Mouse (Mus musculus): ENCODE data around the gene Sars. TPM values are rescaled to one million over a fixed set of nuclear protein-coding genes. Genes with fewer than 3 reads are reported as not detected.
A peak's percentile ranks its signal among the peaks of the same experiment; 100 is the strongest.

The Sars gene
- polyA plus RNA-seq, 1 experiment from 2014 or later: 99.5 TPM

DNA sequence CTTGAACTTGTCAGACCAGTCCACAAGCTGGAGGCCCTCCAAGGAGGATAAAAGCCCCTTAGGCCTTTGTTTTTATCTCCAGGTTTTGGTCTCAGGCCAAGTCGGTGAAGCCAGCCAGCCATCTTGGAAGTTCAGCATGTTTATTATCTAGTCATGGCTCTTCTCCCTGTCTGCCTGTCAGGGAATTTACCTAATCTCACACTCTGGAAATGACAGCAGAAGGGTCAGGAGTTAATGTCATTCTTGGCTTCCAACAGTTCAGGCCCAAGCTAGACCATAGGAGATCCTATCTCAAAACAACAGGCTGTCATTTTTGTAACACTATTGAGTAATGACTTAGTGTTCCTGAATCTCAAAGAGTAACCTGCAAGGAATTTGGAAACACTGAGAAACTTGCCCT lies 9.2 kb upstream of the Sars start:
- H3K4me1 ChIP-seq (replicated peaks; ENCODE audit: control insufficient read depth, insufficient read depth): no peaks in the 10 kb centered on the region
- no peaks in the 10 kb centered on the region for H3K27me3 ChIP-seq (ENCODE audit: control insufficient read depth, insufficient read depth, low read length)
- DNase-seq (ENCODE audit: low spot score) (no peak), ATAC-seq (ENCODE audit: low FRiP score, low TSS enrichment) (no peak)
- 71% methylated on average over 1 of the region's 1 CpGs for WGBS
- no peaks in the 10 kb centered on the region for H3K9me3 ChIP-seq (ENCODE audit: control insufficient read depth, low read length)
- TF ChIP-seq EP300 (optimal IDR thresholded peaks at IDR 0.05) (no peak), CTCF (IDR thresholded peaks at IDR 0.05; ENCODE audit: low read depth) (no peak)
- no peaks in the 10 kb centered on the region for H3K36me3 ChIP-seq (ENCODE audit: control insufficient read depth, insufficient read depth, low read length)
- no peak overlapping the region for H3K4me2 ChIP-seq (replicated peaks; ENCODE audit: low read depth)
- H3K9ac ChIP-seq (ENCODE audit: low read length): no peak overlapping the region
- no peak overlapping the region for H3K4me3 ChIP-seq (ENCODE audit: low read depth, low read length)
- no peak overlapping the region for H3K27ac ChIP-seq (replicated peaks)

- Histone ChIP-seq H3K27ac (replicated peaks) (no peak overlapping the region), H3K4me1 (replicated peaks; ENCODE audit: control insufficient read depth, insufficient read depth) (no peaks in the 10 kb centered on the region), H3K4me2 (replicated peaks; ENCODE audit: low read depth) (no peak overlapping the region), H3K36me3 (ENCODE audit: control insufficient read depth, insufficient read depth, low read length) (no peaks in the 10 kb centered on the region), H3K9me3 (ENCODE audit: control insufficient read depth, low read length) (no peaks in the 10 kb centered on the region), H3K27me3 (ENCODE audit: control insufficient read depth, insufficient read depth, low read length) (no peaks in the 10 kb centered on the region), H3K4me3 (ENCODE audit: low read depth, low read length) (no peak overlapping the region), H3K9ac (ENCODE audit: low read length) (no peak overlapping the region)
- DNase-seq (ENCODE audit: low spot score): no peak
- TF ChIP-seq CTCF (IDR thresholded peaks at IDR 0.05; ENCODE audit: low read depth) (no peak), EP300 (optimal IDR thresholded peaks at IDR 0.05) (no peak)
- WGBS: 88% methylated on average over 2 of the region's 2 CpGs
- ATAC-seq (ENCODE audit: low FRiP score, low TSS enrichment): no peak
These were observed 7.0 kb upstream of the Sars start for GRCm38 (mm10) chr3:108451969-108452368.

DNA sequence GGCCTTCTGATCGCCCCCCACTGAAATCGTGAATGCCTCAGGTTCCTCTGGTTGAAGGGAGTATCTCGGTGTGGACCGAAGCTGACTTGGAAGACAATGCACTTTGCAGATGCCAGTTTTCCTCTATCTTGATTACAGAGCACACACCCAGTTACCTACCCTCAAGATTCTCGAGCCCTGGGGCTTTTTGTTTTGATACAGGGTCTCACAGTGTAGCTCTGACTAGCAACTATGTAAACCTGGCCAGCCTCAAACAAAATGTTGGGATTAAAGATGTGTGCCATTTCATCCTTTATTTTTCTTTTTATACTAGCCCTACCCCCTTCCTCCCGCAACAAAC lies 327 bp upstream of the Sars start:
- 0 out of 2 replicates have a peak, but pooled peaks cover 3% of the 10 kb centered on the region for H3K36me3 ChIP-seq (ENCODE audit: control insufficient read depth, insufficient read depth, low read length)
- ATAC-seq (ENCODE audit: low FRiP score, low TSS enrichment): peak; percentile 2; the same call in 1 of the 2 replicates
- 0 out of 2 replicates have a peak, but pooled peaks cover 3% of the 10 kb centered on the region for H3K4me1 ChIP-seq (replicated peaks; ENCODE audit: control insufficient read depth, insufficient read depth)
- peak overlapping the region; percentile 85 for H3K4me3 ChIP-seq (ENCODE audit: low read depth, low read length)
- peak overlapping the region; percentile 81 for H3K9ac ChIP-seq (ENCODE audit: low read length)
- H3K4me2 ChIP-seq (replicated peaks; ENCODE audit: low read depth): peak overlapping the region; percentile 82
- no peak for DNase-seq (ENCODE audit: low spot score)
- WGBS: 13% methylated on average over 6 of the region's 6 CpGs
- peak overlapping the region; percentile 87 for H3K27ac ChIP-seq (replicated peaks)
- H3K27me3 ChIP-seq (ENCODE audit: control insufficient read depth, insufficient read depth, low read length): no peaks in the 10 kb centered on the region
- TF ChIP-seq EP300 (optimal IDR thresholded peaks at IDR 0.05) (no peak), CTCF (IDR thresholded peaks at IDR 0.05; ENCODE audit: low read depth) (no peak)
- no peaks in the 10 kb centered on the region for H3K9me3 ChIP-seq (ENCODE audit: control insufficient read depth, low read length)

- Histone ChIP-seq H3K27ac (replicated peaks) (peak overlapping the region; percentile 87), H3K27me3 (ENCODE audit: control insufficient read depth, insufficient read depth, low read length) (no peaks in the 10 kb centered on the region), H3K9me3 (ENCODE audit: control insufficient read depth, low read length) (no peaks in the 10 kb centered on the region), H3K36me3 (ENCODE audit: control insufficient read depth, insufficient read depth, low read length) (0 out of 2 replicates have a peak, but pooled peaks cover 3% of the 10 kb centered on the region), H3K4me2 (replicated peaks; ENCODE audit: low read depth) (peak overlapping the region; percentile 82), H3K9ac (ENCODE audit: low read length) (peak overlapping the region; percentile 81), H3K4me1 (replicated peaks; ENCODE audit: control insufficient read depth, insufficient read depth) (0 out of 2 replicates have a peak, but pooled peaks cover 3% of the 10 kb centered on the region), H3K4me3 (ENCODE audit: low read depth, low read length) (peak overlapping the region; percentile 85)
- DNase-seq (ENCODE audit: low spot score): peak; percentile 73
- WGBS: 12% methylated on average over 8 of the region's 8 CpGs
- TF ChIP-seq EP300 (optimal IDR thresholded peaks at IDR 0.05): no peak
- TF ChIP-seq CTCF (IDR thresholded peaks at IDR 0.05; ENCODE audit: low read depth): no peak
- peak; percentile 70; the same call in 1 of the 2 replicates for ATAC-seq (ENCODE audit: low FRiP score, low TSS enrichment)
These were observed 980 bp downstream of the Sars start for GRCm38 (mm10) chr3:108444029-108444428.

- TF ChIP-seq EP300 (optimal IDR thresholded peaks at IDR 0.05): no peak
- TF ChIP-seq CTCF (IDR thresholded peaks at IDR 0.05; ENCODE audit: low read depth): peak; percentile 37
- WGBS: 85% methylated on average over 7 of the region's 7 CpGs
- Histone ChIP-seq H3K9me3 (ENCODE audit: control insufficient read depth, low read length) (no peaks in the 10 kb centered on the region), H3K4me3 (ENCODE audit: low read depth, low read length) (no peak overlapping the region), H3K36me3 (ENCODE audit: control insufficient read depth, insufficient read depth, low read length) (peaks cover 19% of the 10 kb centered on the region), H3K9ac (ENCODE audit: low read length) (no peak overlapping the region), H3K27ac (replicated peaks) (no peak overlapping the region), H3K4me2 (replicated peaks; ENCODE audit: low read depth) (no peak overlapping the region), H3K4me1 (replicated peaks; ENCODE audit: control insufficient read depth, insufficient read depth) (no peaks in the 10 kb centered on the region), H3K27me3 (ENCODE audit: control insufficient read depth, insufficient read depth, low read length) (no peaks in the 10 kb centered on the region)
- DNase-seq (ENCODE audit: low spot score) (no peak), ATAC-seq (ENCODE audit: low FRiP score, low TSS enrichment) (no peak)
These were observed 8.7 kb downstream of the Sars start for GRCm38 (mm10) chr3:108436380-108436714.

DNA sequence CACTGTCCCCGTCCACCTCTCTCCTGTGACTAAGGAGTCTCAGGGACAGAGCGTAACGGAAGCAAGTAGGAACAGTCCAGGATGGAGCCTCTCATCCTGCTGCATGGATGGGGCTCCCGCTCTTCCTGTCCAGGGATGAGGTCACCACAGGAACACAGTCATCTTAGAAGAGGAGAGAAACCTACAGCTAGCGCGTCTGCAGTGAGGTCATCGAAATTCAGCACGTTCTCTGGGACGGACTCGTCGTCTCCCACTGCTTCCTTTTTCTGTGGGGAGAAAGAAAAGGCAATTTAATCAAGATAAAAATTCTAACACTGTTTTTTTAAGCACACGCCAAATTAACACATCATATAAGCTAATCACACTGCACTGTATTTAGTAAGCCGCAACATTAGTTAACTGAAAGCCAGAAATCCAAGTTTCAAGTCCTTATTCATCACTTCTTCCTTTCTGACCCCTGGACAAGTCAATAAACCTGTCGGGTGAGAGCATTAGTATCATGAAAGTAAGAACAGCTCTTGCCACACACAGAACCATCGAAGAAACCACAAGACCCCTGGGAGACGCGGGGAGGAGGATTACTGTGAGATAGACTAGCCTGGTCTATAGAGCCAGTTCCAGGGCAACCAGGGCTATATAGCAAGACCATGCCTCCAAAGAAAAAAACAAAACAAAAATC lies 9.2 kb downstream of the Sars start:
- no peaks in the 10 kb centered on the region for H3K9me3 ChIP-seq (ENCODE audit: control insufficient read depth, low read length)
- H3K27me3 ChIP-seq (ENCODE audit: control insufficient read depth, insufficient read depth, low read length): no peaks in the 10 kb centered on the region
- no peak overlapping the region for H3K27ac ChIP-seq (replicated peaks)
- no peak for ATAC-seq (ENCODE audit: low FRiP score, low TSS enrichment)
- no peak for DNase-seq (ENCODE audit: low spot score)
- peaks cover 21% of the 10 kb centered on the region for H3K36me3 ChIP-seq (ENCODE audit: control insufficient read depth, insufficient read depth, low read length)
- WGBS: 84% methylated on average over 17 of the region's 17 CpGs
- H3K4me2 ChIP-seq (replicated peaks; ENCODE audit: low read depth): no peak overlapping the region
- H3K4me3 ChIP-seq (ENCODE audit: low read depth, low read length): no peak overlapping the region
- H3K9ac ChIP-seq (ENCODE audit: low read length): no peak overlapping the region
- no peak for TF ChIP-seq CTCF (IDR thresholded peaks at IDR 0.05; ENCODE audit: low read depth)
- TF ChIP-seq EP300 (optimal IDR thresholded peaks at IDR 0.05): no peak
- H3K4me1 ChIP-seq (replicated peaks; ENCODE audit: control insufficient read depth, insufficient read depth): no peaks in the 10 kb centered on the region

Measured in stomach, postnatal 0 days (tissue).